Mouse (Mus musculus): Measurements from ENCODE around the gene Hist3h2ba.

DNA sequence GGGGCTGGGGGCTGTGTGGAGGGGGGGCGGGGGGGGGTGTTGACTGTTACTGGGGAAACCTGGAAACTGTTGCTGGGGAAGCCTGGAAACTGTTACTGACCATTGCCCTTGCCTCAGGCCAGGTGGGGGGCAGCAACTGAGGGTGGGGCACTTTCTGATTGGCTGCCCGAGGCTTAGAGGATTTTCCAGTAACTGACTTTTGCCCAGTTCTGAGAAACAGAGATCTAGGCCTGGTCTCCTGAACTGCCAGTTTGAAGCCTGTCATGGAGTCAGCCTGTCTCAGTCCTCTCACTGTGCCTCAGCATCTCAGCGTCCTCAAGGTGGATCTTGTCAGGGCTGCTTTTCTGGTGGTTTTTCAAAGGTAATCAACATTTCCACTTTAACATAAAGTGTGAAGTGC lies 25.7 kb downstream of the Hist3h2ba start:
- TF ChIP-seq CTCF (IDR thresholded peaks at IDR 0.05; ENCODE audit: borderline replicate concordance, insufficient read depth, low read length): no peak
- no peak for TF ChIP-seq POLR2A (IDR thresholded peaks at IDR 0.05; ENCODE audit: low read depth, low read length)
